Mouse (Mus musculus) heart, adult 2 months (tissue): ENCODE data around the gene Hipk2. TPM values are rescaled to one million over a fixed set of nuclear protein-coding genes. Genes with fewer than 3 reads are reported as not detected.

Source experiments
- DNase-seq, 2 experiments: peaks; one replicate each; pipeline ENCODE4 v3.0.0; 2021
- H3K27ac ChIP-seq: fragments of 200-600 bp; 2 replicates; pipeline ENCODE4 v1.8.1; 2022
- H3K27me3 ChIP-seq: fragments of 200-500 bp; 2 replicates; pipeline ENCODE4 v1.6.1; 2012; ENCODE audit warnings: mild to moderate bottlenecking, low read length, inconsistent platforms, mixed read lengths; ENCODE audit not compliant: control insufficient read depth, insufficient read depth
- H3K36me3 ChIP-seq: fragments of 200-500 bp; 2 replicates; pipeline ENCODE4 v1.6.1; 2012; ENCODE audit warnings: low read length, inconsistent platforms; ENCODE audit not compliant: control insufficient read depth, insufficient read depth
- H3K4me1 ChIP-seq: fragments of 200-500 bp; 2 replicates; pipeline ENCODE4 v1.6.1; 2011; ENCODE audit warnings: low read length; ENCODE audit not compliant: control insufficient read depth, insufficient read depth
- H3K4me3 ChIP-seq: fragments of 200-600 bp; 2 replicates; pipeline ENCODE4 v1.8.1; 2022
- H3K79me2 ChIP-seq: fragments of 200-500 bp; replicated peaks from 2 replicates; pipeline ENCODE4 v1.6.1; 2012; ENCODE audit warnings: mild to moderate bottlenecking, inconsistent platforms, low read length, moderate library complexity, mixed read lengths; ENCODE audit not compliant: control insufficient read depth, insufficient read depth
- H3K9ac ChIP-seq: fragments of 200-500 bp; 2 replicates; pipeline ENCODE4 v1.6.1; 2012; ENCODE audit warnings: low read depth, mild to moderate bottlenecking, control low read depth, inconsistent platforms, low read length, mixed read lengths
- CTCF ChIP-seq: fragments of 200-600 bp; IDR thresholded peaks from 2 replicates; pipeline ENCODE4 v1.8.1; 2022; ENCODE audit warnings: antibody characterized with exemption, mild to moderate bottlenecking, moderate library complexity
- EP300 ChIP-seq: fragments of 200-500 bp; IDR thresholded peaks from 2 replicates; pipeline ENCODE4 v1.6.1; 2011; ENCODE audit warnings: low read depth, low read length, control low read depth; ENCODE audit not compliant: insufficient read depth
- POLR2A ChIP-seq: fragments of 200-500 bp; IDR thresholded peaks from 2 replicates; pipeline ENCODE4 v1.6.1; 2011; ENCODE audit warnings: mild to moderate bottlenecking, low read depth, low read length, control low read depth; ENCODE audit not compliant: insufficient read depth
- WGBS: fragments of 180-500 bp; shearing (Covaris S2); methylation state at CpG from one replicate; pipeline ENCODE4 v1.1.7; 2018; 5-methylcytosine and 5-hydroxymethylcytosine counted together
- intact Hi-C: fragments of 180-260 bp; cut with DNase I; formaldehyde crosslinking; loops from one replicate; pipeline ENCODE4 v1.15.1; 2025
- polyA plus RNA-seq: library from polyadenylated mRNA; depleted of rRNA; stranded (reverse); fragments of >200 nt; gene quantifications from 2 replicates; pipeline ENCODE4 v1.2.3, GENCODE M21; 2012
- total RNA-seq, 2 experiments: library from RNA; stranded (reverse); gene quantifications; 2 replicates each; pipeline ENCODE4 v1.2.3; 2021

Hipk2 gene
- total and polyA plus RNA-seq, 3 experiments: 35.9 to 98.5 (median 91.0) TPM

DNA sequence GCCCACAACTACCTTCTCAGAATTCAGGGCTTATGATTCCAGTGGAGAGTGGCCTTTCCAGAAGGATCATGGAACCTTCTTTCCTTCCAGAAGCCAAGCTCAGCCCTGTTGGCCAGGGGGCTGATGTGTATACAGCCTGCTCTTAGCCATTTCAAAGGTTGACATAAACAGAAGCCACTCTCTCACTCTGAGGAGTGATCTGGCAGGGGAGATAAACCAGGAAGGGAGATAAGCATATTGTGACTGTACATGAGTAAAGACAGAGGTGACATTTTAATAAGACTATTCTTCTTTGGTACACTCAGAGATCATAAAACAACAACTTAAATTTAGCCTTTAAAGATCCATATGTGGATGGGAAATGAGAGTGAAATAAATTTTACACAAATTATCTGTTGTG is 97.1 kb downstream of the Hipk2 start:
- H3K27ac ChIP-seq: no peak overlapping the region
- TF ChIP-seq EP300: no peak
- TF ChIP-seq CTCF: no peak
- no peak for TF ChIP-seq POLR2A

DNA sequence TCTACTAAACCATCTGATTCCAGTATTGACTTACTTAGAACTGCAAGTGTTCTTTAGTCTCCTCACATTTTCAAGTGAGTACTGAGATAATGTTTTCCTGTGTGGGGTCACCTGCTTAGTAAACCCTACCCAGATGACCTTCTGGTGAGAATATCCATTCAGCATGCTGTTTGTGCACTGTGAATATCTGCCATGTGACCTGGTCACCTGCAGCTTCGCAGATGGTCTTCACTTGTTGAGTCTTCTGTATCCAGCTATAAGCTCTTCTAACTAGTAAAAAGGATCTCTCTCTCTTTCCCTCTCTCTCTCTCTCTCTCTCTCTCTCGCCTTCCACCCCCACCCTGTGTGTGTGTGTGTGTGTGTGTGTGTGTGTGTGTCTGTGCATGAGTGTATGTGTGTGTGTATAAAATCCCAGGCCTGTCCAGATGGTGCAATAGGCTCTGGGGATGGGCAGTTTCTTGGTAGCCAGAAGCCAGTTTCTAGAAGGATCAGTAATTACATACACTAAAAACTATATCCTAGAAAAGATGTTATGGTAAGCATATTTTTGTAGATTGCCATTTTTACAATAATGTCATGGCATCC is 99.9 kb downstream of the Hipk2 start:
- no peak overlapping the region for H3K9ac ChIP-seq
- intact Hi-C loops: no loop called here
- H3K79me2 ChIP-seq: no peaks in the 10 kb centered on the region
- no peak overlapping the region for H3K27ac ChIP-seq
- WGBS: 85% methylated on average over 2 of the region's 2 CpGs
- H3K4me3 ChIP-seq: no peak overlapping the region
- peaks cover 2% of the 10 kb centered on the region for H3K36me3 ChIP-seq
- no peak for DNase-seq
- H3K4me1 ChIP-seq: peaks cover 9% of the 10 kb centered on the region
- TF ChIP-seq CTCF (no peak), POLR2A (no peak), EP300 (no peak)
- no peaks in the 10 kb centered on the region for H3K27me3 ChIP-seq

More for the DNA sequence above, 97.1 kb downstream of the Hipk2 start:
- H3K9ac ChIP-seq: no peak overlapping the region
- H3K4me1 ChIP-seq: peaks cover 6% of the 10 kb centered on the region
- no peaks in the 10 kb centered on the region for H3K27me3 ChIP-seq
- H3K36me3 ChIP-seq: no peaks in the 10 kb centered on the region; the same call in 1 of the 2 replicates
- intact Hi-C loops: no loop called here
- H3K79me2 ChIP-seq: no peaks in the 10 kb centered on the region
- no peak overlapping the region for H3K4me3 ChIP-seq
- no peak for DNase-seq

DNA sequence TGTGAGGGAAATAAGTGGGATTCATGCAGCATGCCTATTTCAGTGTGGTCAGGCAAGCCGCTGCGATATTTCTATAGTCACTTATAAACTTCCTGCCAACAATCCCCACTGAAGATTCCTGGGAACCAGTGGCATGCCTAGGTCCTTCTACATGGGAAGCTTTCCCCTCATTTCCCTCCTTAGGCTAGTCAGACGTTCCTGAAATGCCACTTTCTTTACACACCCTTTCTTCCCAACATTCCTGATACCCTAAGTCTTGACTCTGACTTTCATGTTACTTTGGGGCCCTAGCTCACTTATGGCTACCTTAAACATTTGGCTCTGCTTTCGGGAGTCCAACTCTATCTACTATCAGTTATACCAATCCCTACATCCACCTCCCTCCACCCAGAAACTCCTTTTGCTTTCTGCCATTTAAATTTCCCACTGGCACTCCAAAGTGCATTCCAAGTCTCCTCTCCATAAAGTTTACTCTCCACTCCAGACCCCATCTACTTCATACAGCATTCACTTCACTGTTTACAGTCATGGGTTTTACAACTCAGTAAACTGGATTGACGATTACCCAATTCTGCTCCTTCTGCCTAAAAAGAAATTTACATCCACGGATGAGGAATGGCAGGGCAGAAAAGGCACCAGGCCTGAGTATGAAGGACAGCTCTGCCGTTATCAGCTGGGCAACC is 103.0 kb downstream of the Hipk2 start:
- WGBS: 82% methylated on average over 7 of the region's 7 CpGs

DNA sequence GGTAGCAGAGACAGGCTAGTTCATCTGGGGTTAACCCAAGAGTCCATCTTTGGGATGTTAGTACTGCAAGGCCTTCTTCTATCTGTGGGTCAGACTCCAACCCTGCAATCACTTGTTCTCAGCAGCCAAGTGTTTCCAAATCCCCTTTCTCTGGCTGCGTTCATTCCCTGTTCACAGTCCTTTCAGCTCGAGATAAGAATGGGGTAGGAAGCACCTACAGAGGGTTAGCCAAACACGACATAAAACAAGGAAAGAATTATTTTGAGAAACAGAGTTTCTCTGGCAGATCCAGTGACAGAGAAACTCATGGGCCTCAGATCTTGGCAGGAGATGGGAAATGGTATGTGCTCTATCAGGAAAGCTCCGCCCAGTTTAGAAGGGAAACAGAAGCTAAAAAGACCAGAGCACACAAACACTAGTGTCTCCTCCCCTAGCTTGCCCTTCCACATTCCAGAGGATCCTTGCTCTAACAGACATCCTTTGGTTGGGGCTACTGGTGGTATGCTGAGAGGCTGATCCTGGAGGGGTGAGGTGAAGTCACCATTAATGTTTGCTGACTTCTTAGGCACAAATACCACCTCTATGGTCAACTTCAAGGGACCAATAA is 104.8 kb downstream of the Hipk2 start:
- no peak for TF ChIP-seq CTCF
- no peak for TF ChIP-seq POLR2A
- TF ChIP-seq EP300: no peak
- intact Hi-C loops: no loop called here
- no peak for DNase-seq
- Histone ChIP-seq H3K9ac (no peak overlapping the region), H3K36me3 (peaks cover 5% of the 10 kb centered on the region), H3K4me1 (peaks cover 9% of the 10 kb centered on the region), H3K27me3 (no peaks in the 10 kb centered on the region), H3K79me2 (no peaks in the 10 kb centered on the region), H3K4me3 (no peak overlapping the region), H3K27ac (no peak overlapping the region; the same call in 1 of the 2 replicates)
- WGBS: 14% methylated on average over 4 of the region's 4 CpGs

More for the DNA sequence above, 103.0 kb downstream of the Hipk2 start:
- intact Hi-C loops: no loop called here
- H3K36me3 ChIP-seq: peaks cover 5% of the 10 kb centered on the region
- no peak overlapping the region for H3K27ac ChIP-seq
- no peak overlapping the region for H3K4me3 ChIP-seq
- H3K9ac ChIP-seq: no peak overlapping the region
- no peak for TF ChIP-seq CTCF
- no peak for TF ChIP-seq POLR2A
- no peak for TF ChIP-seq EP300
- no peaks in the 10 kb centered on the region for H3K79me2 ChIP-seq
- peaks cover 9% of the 10 kb centered on the region for H3K4me1 ChIP-seq
- no peaks in the 10 kb centered on the region for H3K27me3 ChIP-seq
- no peak for DNase-seq

DNA sequence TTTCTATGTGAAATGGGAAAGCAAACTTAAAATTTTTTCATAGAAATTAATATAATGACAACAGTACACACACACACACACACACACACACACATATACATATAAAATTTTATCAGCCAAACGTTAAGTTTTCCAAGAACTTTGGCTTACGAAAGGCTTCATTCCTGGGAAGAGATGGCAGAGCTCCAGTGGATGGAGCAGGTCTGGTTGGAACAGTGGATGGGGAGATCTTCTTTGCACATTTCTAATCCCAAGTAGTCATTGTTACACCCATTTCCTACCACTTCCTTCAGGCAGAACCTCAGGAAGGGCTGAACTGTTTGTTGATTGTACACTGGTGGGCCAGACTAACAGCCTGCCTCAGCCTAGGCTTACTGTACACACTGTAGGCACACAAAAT is 106.3 kb downstream of the Hipk2 start:
- no peak overlapping the region for H3K9ac ChIP-seq
- peaks cover 5% of the 10 kb centered on the region for H3K36me3 ChIP-seq
- H3K4me1 ChIP-seq: peaks cover 14% of the 10 kb centered on the region
- intact Hi-C loops: no loop called here
- no peaks in the 10 kb centered on the region for H3K27me3 ChIP-seq
- no peak overlapping the region for H3K4me3 ChIP-seq
- no peak overlapping the region for H3K27ac ChIP-seq
- DNase-seq: no peak
- H3K79me2 ChIP-seq: no peaks in the 10 kb centered on the region
- 31% methylated on average over 2 of the region's 2 CpGs for WGBS
- no peak for TF ChIP-seq EP300
- no peak for TF ChIP-seq POLR2A
- no peak for TF ChIP-seq CTCF
